Mouse (Mus musculus) liver, adult 2 months (tissue): ENCODE data around the gene Lamb2. TPM values are rescaled to one million over a fixed set of nuclear protein-coding genes. Genes with fewer than 3 reads are reported as not detected.

ENCODE experiments used
- DNase-seq: peaks from one replicate; pipeline ENCODE4 v3.0.0-alpha.2; 2011; ENCODE audit warnings: low read depth, low spot score; ENCODE audit errors: extremely low read depth
- H3K27ac ChIP-seq: fragments of 200-500 bp; replicated peaks from 2 replicates; pipeline ENCODE4 v1.5.1; 2012; ENCODE audit warnings: low read depth, mild to moderate bottlenecking, control low read depth, inconsistent platforms, low read length; ENCODE audit not compliant: insufficient read depth
- H3K27me3 ChIP-seq: fragments of 200-500 bp; 2 replicates; pipeline ENCODE4 v1.6.1; 2012; ENCODE audit warnings: mild to moderate bottlenecking, moderate library complexity, low read length, inconsistent platforms; ENCODE audit not compliant: control insufficient read depth, insufficient read depth
- H3K36me3 ChIP-seq: fragments of 200-500 bp; 2 replicates; pipeline ENCODE4 v1.6.1; 2012; ENCODE audit warnings: low read length, inconsistent platforms; ENCODE audit not compliant: control insufficient read depth, insufficient read depth
- H3K4me1 ChIP-seq: fragments of 200-500 bp; 2 replicates; pipeline ENCODE4 v1.6.1; 2011; ENCODE audit warnings: low read length; ENCODE audit not compliant: control insufficient read depth, insufficient read depth
- H3K4me3 ChIP-seq: fragments of 200-500 bp; 2 replicates; pipeline ENCODE4 v1.5.1; 2011; ENCODE audit warnings: low read depth, mild to moderate bottlenecking, control low read depth, low read length, moderate library complexity; ENCODE audit not compliant: insufficient read depth
- H3K79me2 ChIP-seq: fragments of 200-500 bp; 2 replicates; pipeline ENCODE4 v1.6.1; 2012; ENCODE audit warnings: inconsistent platforms, mild to moderate bottlenecking, low read length, moderate library complexity; ENCODE audit not compliant: control insufficient read depth, insufficient read depth
- H3K9ac ChIP-seq: fragments of 200-500 bp; 2 replicates; pipeline ENCODE4 v1.6.1; 2012; ENCODE audit warnings: low read depth, mild to moderate bottlenecking, control low read depth, inconsistent platforms, low read length
- CTCF ChIP-seq: fragments of 200-500 bp; IDR thresholded peaks from 2 replicates; pipeline ENCODE4 v1.5.1; 2011; ENCODE audit warnings: low read depth, low read length, control low read depth
- POLR2A ChIP-seq: fragments of 200-500 bp; IDR thresholded peaks from 2 replicates; pipeline ENCODE4 v1.6.1; 2011; ENCODE audit warnings: low read length, control low read depth; ENCODE audit not compliant: insufficient read depth; ENCODE audit errors: extremely low read depth
- WGBS: fragments of 180-500 bp; shearing (Covaris S2); methylation state at CpG from one replicate; pipeline ENCODE4 v1.1.7; 2018; 5-methylcytosine and 5-hydroxymethylcytosine counted together
- polyA plus RNA-seq: library from polyadenylated mRNA; depleted of rRNA; stranded (reverse); fragments of >200 nt; gene quantifications from 2 replicates; pipeline ENCODE4 v1.2.3, GENCODE M21; 2012
- total RNA-seq: library from RNA; depleted of rRNA; stranded (reverse); fragments of >200 nt; gene quantifications from 2 replicates; pipeline ENCODE4 v1.2.3, GENCODE M21; 2014

Gene Lamb2
- total and polyA plus RNA-seq, 2 experiments: 4.8 to 5.0 TPM

- Histone ChIP-seq H3K4me3 (peak overlapping the region; percentile 54), H3K27me3 (no peaks in the 10 kb centered on the region), H3K4me1 (no peaks in the 10 kb centered on the region), H3K79me2 (no peaks in the 10 kb centered on the region), H3K36me3 (no peaks in the 10 kb centered on the region), H3K9ac (peak overlapping the region; percentile 20), H3K27ac (no peak overlapping the region)
- 6% methylated on average over 40 of the region's 40 CpGs for WGBS
- DNase-seq: peak; percentile 43
- TF ChIP-seq CTCF: peak; percentile 86
- no peak for TF ChIP-seq POLR2A
Measured at GRCm38 (mm10) chr9:108452291-108452906, 27.1 kb upstream of the Lamb2 start.

DNA sequence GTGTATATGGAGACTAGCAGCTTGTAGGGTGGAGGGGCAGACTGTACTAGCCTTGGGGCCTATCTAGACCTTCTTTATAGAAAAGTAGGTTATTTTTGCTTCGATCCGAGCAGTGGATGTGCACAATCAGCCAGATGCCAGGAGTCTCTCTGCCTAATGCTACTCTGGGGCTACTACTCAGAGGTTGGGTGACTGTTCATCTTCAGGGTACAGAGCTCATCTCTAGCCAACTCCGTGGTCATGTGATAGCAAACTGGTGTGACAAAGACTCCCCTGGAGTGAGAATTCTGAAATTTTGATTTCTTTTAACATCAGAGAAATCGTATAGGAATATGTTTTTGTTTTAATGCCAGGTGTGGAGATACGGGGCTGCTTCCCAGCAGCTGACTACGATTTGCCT is 26.6 kb upstream of the Lamb2 start:
- Histone ChIP-seq H3K79me2 (no peaks in the 10 kb centered on the region), H3K27me3 (no peaks in the 10 kb centered on the region), H3K4me1 (no peaks in the 10 kb centered on the region), H3K36me3 (no peaks in the 10 kb centered on the region), H3K4me3 (no peak overlapping the region), H3K27ac (no peak overlapping the region), H3K9ac (no peak overlapping the region)
- TF ChIP-seq CTCF: no peak
- TF ChIP-seq POLR2A: no peak
- 61% methylated on average over 6 of the region's 6 CpGs for WGBS
- no peak for DNase-seq

DNA sequence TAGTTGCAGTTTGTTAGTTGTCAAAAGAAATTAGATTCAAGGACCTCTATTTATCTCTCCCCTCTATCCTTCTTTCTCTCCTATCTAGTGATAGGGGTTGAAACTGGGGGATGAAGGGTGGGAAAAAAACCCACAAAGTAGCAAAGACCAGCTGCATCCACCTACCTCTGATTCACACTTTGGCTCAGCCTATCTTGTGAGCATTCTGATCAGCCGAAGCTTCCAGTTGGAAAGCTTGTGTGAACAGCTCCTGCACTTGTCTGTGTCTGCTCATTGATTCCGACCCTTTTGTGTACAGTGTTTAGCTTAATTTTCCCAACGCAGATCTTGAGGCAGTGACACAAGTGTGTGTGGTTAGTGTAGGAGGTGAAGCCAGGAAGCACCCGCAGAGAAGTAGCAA is 26.1 kb upstream of the Lamb2 start:
- no peaks in the 10 kb centered on the region for H3K27me3 ChIP-seq
- H3K79me2 ChIP-seq: no peaks in the 10 kb centered on the region
- no peak for DNase-seq
- no peaks in the 10 kb centered on the region for H3K36me3 ChIP-seq
- no peak overlapping the region for H3K27ac ChIP-seq
- no peak overlapping the region for H3K9ac ChIP-seq
- no peaks in the 10 kb centered on the region for H3K4me1 ChIP-seq
- TF ChIP-seq CTCF (no peak), POLR2A (no peak)
- no peak overlapping the region for H3K4me3 ChIP-seq
- WGBS: 85% methylated on average over 4 of the region's 4 CpGs

GRCm38 (mm10) chr9:108454429-108454828 is 25.1 kb upstream of the Lamb2 start:
- WGBS: 90% methylated on average over 6 of the region's 6 CpGs
- no peak overlapping the region for H3K4me3 ChIP-seq
- no peaks in the 10 kb centered on the region for H3K4me1 ChIP-seq
- TF ChIP-seq POLR2A (no peak), CTCF (no peak)
- no peak overlapping the region for H3K27ac ChIP-seq
- H3K27me3 ChIP-seq: no peaks in the 10 kb centered on the region
- DNase-seq: no peak
- H3K36me3 ChIP-seq: no peaks in the 10 kb centered on the region
- no peaks in the 10 kb centered on the region for H3K79me2 ChIP-seq
- H3K9ac ChIP-seq: no peak overlapping the region

- Histone ChIP-seq H3K79me2 (no peaks in the 10 kb centered on the region), H3K27ac (no peak overlapping the region), H3K4me3 (no peak overlapping the region), H3K9ac (no peak overlapping the region), H3K4me1 (no peaks in the 10 kb centered on the region), H3K27me3 (no peaks in the 10 kb centered on the region), H3K36me3 (no peaks in the 10 kb centered on the region)
- TF ChIP-seq POLR2A: no peak
- no peak for TF ChIP-seq CTCF
- no peak for DNase-seq
- 82% methylated on average over 12 of the region's 12 CpGs for WGBS
Measured at GRCm38 (mm10) chr9:108455747-108456571, 23.6 kb upstream of the Lamb2 start.

DNA sequence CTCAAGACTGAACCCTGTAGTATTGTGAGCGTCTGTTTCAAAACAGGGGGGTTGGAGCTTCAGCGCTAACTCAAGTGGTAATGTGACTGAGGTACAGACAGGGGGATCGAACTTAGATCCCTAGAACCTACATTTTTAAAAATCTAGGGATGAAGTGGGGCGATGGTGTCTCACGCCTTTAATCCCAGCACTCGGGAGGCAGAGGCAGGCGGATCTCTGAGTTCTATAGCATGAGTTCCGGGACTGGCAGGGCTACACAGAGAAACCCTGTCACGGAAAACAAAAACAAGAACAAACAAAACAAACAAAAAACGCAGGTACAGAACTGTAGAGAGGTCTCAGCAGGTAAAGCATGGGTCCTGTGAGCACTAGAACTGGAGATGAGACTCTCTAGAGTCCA is 22.6 kb upstream of the Lamb2 start:
- Histone ChIP-seq H3K9ac (no peak overlapping the region), H3K4me1 (peaks cover 7% of the 10 kb centered on the region), H3K27me3 (no peaks in the 10 kb centered on the region), H3K79me2 (peaks cover 5% of the 10 kb centered on the region; the same call in 1 of the 2 replicates), H3K27ac (no peak overlapping the region), H3K36me3 (no peaks in the 10 kb centered on the region), H3K4me3 (no peak overlapping the region)
- TF ChIP-seq POLR2A: no peak
- no peak for TF ChIP-seq CTCF
- DNase-seq: no peak
- 93% methylated on average over 10 of the region's 10 CpGs for WGBS
